Mouse (Mus musculus) bone marrow, adult 2 months (tissue): Measurements from ENCODE around the gene Fam189b. TPM values are rescaled to one million over a fixed set of nuclear protein-coding genes. Genes with fewer than 3 reads are reported as not detected.
"Not testable (repeated sequence)": the region's sequence is repeated elsewhere in the genome, so short reads cannot be mapped to it uniquely, and the experiment has no call there.

Experiments
- H3K27ac ChIP-seq: fragments of 200-500 bp; 2 replicates; pipeline ENCODE4 v1.5.1; 2012; ENCODE audit warnings: low read depth, mild to moderate bottlenecking, control low read depth, inconsistent platforms, low read length; ENCODE audit not compliant: control insufficient read depth, poor library complexity, insufficient read depth
- H3K4me1 ChIP-seq: fragments of 200-500 bp; 2 replicates; pipeline ENCODE4 v1.6.1; 2011; ENCODE audit warnings: low read length; ENCODE audit not compliant: control insufficient read depth, insufficient read depth
- H3K4me3 ChIP-seq: fragments of 200-500 bp; replicated peaks from 2 replicates; pipeline ENCODE3; 2011; ENCODE audit warnings: mild to moderate bottlenecking, low read depth, low read length, control low read depth; ENCODE audit not compliant: control insufficient read depth
- CTCF ChIP-seq: fragments of 200-500 bp; IDR thresholded peaks from 2 replicates; pipeline ENCODE4 v1.5.1; 2011; ENCODE audit warnings: low read length, control low read depth; ENCODE audit not compliant: control insufficient read depth, insufficient read depth
- POLR2A ChIP-seq: fragments of 200-500 bp; IDR thresholded peaks from 2 replicates; pipeline ENCODE4 v1.6.1; 2011; ENCODE audit warnings: low read depth, mild to moderate bottlenecking, control low read depth, low read length, borderline replicate concordance; ENCODE audit not compliant: control insufficient read depth
- WGBS: fragments of 180-500 bp; shearing (Covaris S2); methylation state at CpG from one replicate; pipeline ENCODE4 v1.1.7; 2018; 5-methylcytosine and 5-hydroxymethylcytosine counted together
- polyA plus RNA-seq: library from polyadenylated mRNA; stranded (reverse); fragments of >200 nt; gene quantifications from 2 replicates; pipeline ENCODE4 v1.2.4, GENCODE M21; 2011; ENCODE audit warnings: low replicate concordance; ENCODE audit not compliant: missing spikeins, insufficient read depth, insufficient read length

The Fam189b gene
- polyA plus RNA-seq, 1 experiment = 9.8 TPM

GRCm38 (mm10) chr3:89148567-89148966 is 34.4 kb upstream of the Fam189b start:
- TF ChIP-seq CTCF = no peak
- TF ChIP-seq POLR2A = no peak

GRCm38 (mm10) chr3:89152084-89152835 is 30.7 kb upstream of the Fam189b start:
- H3K27ac ChIP-seq = no peak overlapping the region; the same call in 1 of the 2 replicates
- H3K4me3 ChIP-seq = no peak overlapping the region
- peaks cover 1% of the 10 kb centered on the region for H3K4me1 ChIP-seq
- TF ChIP-seq POLR2A (no peak), CTCF (no peak)
- 64% methylated on average over 17 of the region's 17 CpGs for WGBS

More at GRCm38 (mm10) chr3:89148567-89148966, 34.4 kb upstream of the Fam189b start:
- no peaks in the 10 kb centered on the region; the same call in 1 of the 2 replicates for H3K4me1 ChIP-seq
- H3K27ac ChIP-seq = no peak overlapping the region; the same call in 1 of the 2 replicates
- 88% methylated on average over 14 of the region's 14 CpGs for WGBS
- H3K4me3 ChIP-seq = no peak overlapping the region

- TF ChIP-seq POLR2A (no peak), CTCF (no peak)
- Histone ChIP-seq H3K4me1 (peaks cover 1% of the 10 kb centered on the region), H3K27ac (no peak overlapping the region), H3K4me3 (no peak overlapping the region)
- WGBS = 41% methylated on average over 8 of the region's 8 CpGs
These were observed 26.0 kb upstream of the Fam189b start for GRCm38 (mm10) chr3:89156951-89157350.

GRCm38 (mm10) chr3:89158651-89159050 is 24.3 kb upstream of the Fam189b start:
- TF ChIP-seq CTCF = no peak
- TF ChIP-seq POLR2A = no peak
- WGBS = 33% methylated on average over 7 of the region's 7 CpGs
- Histone ChIP-seq H3K4me1 (peaks cover 2% of the 10 kb centered on the region; the same call in 1 of the 2 replicates), H3K27ac (no peak overlapping the region), H3K4me3 (no peak overlapping the region)

GRCm38 (mm10) chr3:89159211-89159610 is 23.7 kb upstream of the Fam189b start:
- H3K4me1 ChIP-seq = peaks cover 3% of the 10 kb centered on the region; the same call in 1 of the 2 replicates
- H3K4me3 ChIP-seq = no peak overlapping the region
- no peak overlapping the region for H3K27ac ChIP-seq
- TF ChIP-seq CTCF (no peak), POLR2A (no peak)
- 1% methylated on average over 13 of the region's 13 CpGs for WGBS

GRCm38 (mm10) chr3:89159616-89160344 is 23.2 kb upstream of the Fam189b start, which contains the start of gene Hcn3:
Gene Hcn3 (minus strand): TSS chr3:89160196.
- H3K4me3 ChIP-seq = peak within 1 kb of the TSS; percentile 26
- H3K4me1 ChIP-seq = peaks cover 3% of the 10 kb centered on the region; the same call in 1 of the 2 replicates
- under 1% methylated on average over 63 of the region's 66 CpGs for WGBS
- H3K27ac ChIP-seq = no peak within 1 kb of the TSS
- TF ChIP-seq POLR2A = no peak
- peak; percentile 38; the same call in 1 of the 2 replicates for TF ChIP-seq CTCF

- not testable (repeated sequence) for H3K4me3 ChIP-seq, H3K27ac ChIP-seq, H3K4me1 ChIP-seq
These were observed 21.7 kb upstream of the Fam189b start for GRCm38 (mm10) chr3:89161207-89161606.

DNA sequence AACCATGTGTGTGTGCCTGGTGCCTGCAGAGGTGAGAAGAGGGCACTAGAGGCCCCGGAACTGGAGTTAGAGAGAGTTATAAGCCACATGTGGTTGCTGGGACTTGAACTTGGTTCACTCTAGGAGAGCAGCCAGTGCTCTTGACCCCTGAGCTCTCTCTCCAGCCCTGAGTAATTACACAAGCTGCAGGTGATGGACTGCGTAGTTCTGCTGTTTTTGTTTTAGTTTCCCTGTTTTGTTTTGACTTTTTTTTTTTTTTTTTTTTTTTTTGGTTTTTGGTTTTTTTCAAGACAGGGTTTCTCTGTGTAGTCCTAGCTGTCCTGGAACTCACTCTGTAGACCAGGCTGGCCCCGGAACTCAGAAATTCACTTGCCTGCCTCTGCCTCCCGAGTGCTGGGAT is 21.2 kb upstream of the Fam189b start:
- TF ChIP-seq CTCF = no peak
- no peak for TF ChIP-seq POLR2A
- 76% methylated on average over 4 of the region's 4 CpGs for WGBS
- no peak overlapping the region for H3K4me3 ChIP-seq
- H3K4me1 ChIP-seq = peaks cover 5% of the 10 kb centered on the region; the same call in 1 of the 2 replicates
- no peak overlapping the region for H3K27ac ChIP-seq
